Mouse (Mus musculus): Measurements from ENCODE around the gene Cuta. TPM values are rescaled to one million over a fixed set of nuclear protein-coding genes. Genes with fewer than 3 reads are reported as not detected.

Gene Cuta
- polyA plus RNA-seq, 1 experiment from 2014 or later = 172 TPM

- WGBS = 22% methylated on average over 16 of the region's 16 CpGs
- H3K36me3 ChIP-seq (ENCODE audit: poor library complexity, severe bottlenecking) = no peaks in the 10 kb centered on the region
- peaks cover 15% of the 10 kb centered on the region for H3K27me3 ChIP-seq
- H3K4me1 ChIP-seq = peaks cover 26% of the 10 kb centered on the region
- no peak overlapping the region for H3K4me3 ChIP-seq
- no peaks in the 10 kb centered on the region for H3K9me3 ChIP-seq (replicated peaks)
- peak; percentile 45 for ATAC-seq
- H3K4me2 ChIP-seq = peak overlapping the region; percentile 34
- H3K9ac ChIP-seq = peak overlapping the region; percentile 46; the same call in 1 of the 2 replicates
- peak overlapping the region; percentile 75 for H3K27ac ChIP-seq
Measured at GRCm38 (mm10) chr17:26892635-26893375, 46.6 kb downstream of the Cuta start.

GRCm38 (mm10) chr17:26887926-26888325 lies 51.4 kb downstream of the Cuta start:
- H3K9me3 ChIP-seq (replicated peaks) = no peaks in the 10 kb centered on the region
- no peak overlapping the region for H3K4me3 ChIP-seq
- no peaks in the 10 kb centered on the region for H3K36me3 ChIP-seq (ENCODE audit: poor library complexity, severe bottlenecking)
- no peak overlapping the region for H3K27ac ChIP-seq
- no peak overlapping the region for H3K9ac ChIP-seq
- no peak for ATAC-seq
- H3K27me3 ChIP-seq = peaks cover 18% of the 10 kb centered on the region
- H3K4me1 ChIP-seq = peaks cover 26% of the 10 kb centered on the region
- WGBS = 29% methylated on average over 3 of the region's 3 CpGs
- no peak overlapping the region for H3K4me2 ChIP-seq

GRCm38 (mm10) chr17:26886047-26886749 lies 53.2 kb downstream of the Cuta start:
- 9% methylated on average over 30 of the region's 30 CpGs for WGBS
- Histone ChIP-seq H3K9ac (peak overlapping the region; percentile 12; the same call in 1 of the 2 replicates), H3K4me3 (peak overlapping the region; percentile 36)

GRCm38 (mm10) chr17:26884995-26885926 lies 54.1 kb downstream of the Cuta start:
- peaks cover 15% of the 10 kb centered on the region for H3K27me3 ChIP-seq
- H3K27ac ChIP-seq = no peak overlapping the region
- peak overlapping the region; percentile 60 for H3K4me2 ChIP-seq
- H3K9ac ChIP-seq = peak overlapping the region; percentile 47
- H3K9me3 ChIP-seq (replicated peaks) = no peaks in the 10 kb centered on the region
- peak; percentile 48; the same call in 1 of the 2 replicates for ATAC-seq
- WGBS = 24% methylated on average over 25 of the region's 25 CpGs
- H3K4me3 ChIP-seq = peak overlapping the region; percentile 36
- no peaks in the 10 kb centered on the region for H3K36me3 ChIP-seq (ENCODE audit: poor library complexity, severe bottlenecking)
- H3K4me1 ChIP-seq = peaks cover 18% of the 10 kb centered on the region

More at GRCm38 (mm10) chr17:26886047-26886749, 53.2 kb downstream of the Cuta start:
- H3K27me3 ChIP-seq = peaks cover 18% of the 10 kb centered on the region
- peak; percentile 94 for ATAC-seq
- H3K36me3 ChIP-seq (ENCODE audit: poor library complexity, severe bottlenecking) = no peaks in the 10 kb centered on the region
- H3K27ac ChIP-seq = no peak overlapping the region
- H3K4me2 ChIP-seq = peak overlapping the region; percentile 60
- H3K4me1 ChIP-seq = peaks cover 18% of the 10 kb centered on the region
- H3K9me3 ChIP-seq (replicated peaks) = no peaks in the 10 kb centered on the region

Small RNAs within 50 kb of the gene (microRNA-seq; reads per million reads assigned to microRNA genes)
- gene Gm27775 (not detected), gene Mir3083 (not detected), gene Mir6968 (2.1 reads per million)

Other genes starting within 250 kb of the Cuta start
- gene Crebrf, start 223.9 kb downstream of the Cuta start, polyA plus RNA-seq (2015; fragmentation: Nextera tagmentation; extraction: Ambion mirVana) = 11.1 and 13.8 TPM in 2 replicates
- gene Bnip1, start 158.5 kb downstream of the Cuta start, polyA plus RNA-seq (2015; fragmentation: Nextera tagmentation; extraction: Ambion mirVana) = 50.6 and 59.0 TPM in 2 replicates
- gene Nkx2-5, start 94.6 kb downstream of the Cuta start, polyA plus RNA-seq (2015; fragmentation: Nextera tagmentation; extraction: Ambion mirVana) = 0.53 TPM in 1 of 2 replicates, not detected in the other
- gene Kifc5b, start 22.5 kb downstream of the Cuta start, polyA plus RNA-seq (2015; fragmentation: Nextera tagmentation; extraction: Ambion mirVana) = 8.9 and 9.2 TPM in 2 replicates
- 8.8 and 9.5 TPM in 2 replicates for gene Phf1, start 6.5 kb downstream of the Cuta start, polyA plus RNA-seq (2015; fragmentation: Nextera tagmentation; extraction: Ambion mirVana)
- 5.9 TPM in 2 replicates for gene Syngap1, start 1.7 kb upstream of the Cuta start, polyA plus RNA-seq (2015; fragmentation: Nextera tagmentation; extraction: Ambion mirVana)
- gene Zbtb9, start 33.6 kb upstream of the Cuta start, polyA plus RNA-seq (2015; fragmentation: Nextera tagmentation; extraction: Ambion mirVana) = 17.4 and 17.7 TPM in 2 replicates
- 1.9 and 2.6 TPM in 2 replicates for gene Bak1, start 89.4 kb upstream of the Cuta start, polyA plus RNA-seq (2015; fragmentation: Nextera tagmentation; extraction: Ambion mirVana)
- gene Itpr3, start 117.7 kb upstream of the Cuta start, polyA plus RNA-seq (2015; fragmentation: Nextera tagmentation; extraction: Ambion mirVana) = 0.41 and 0.52 TPM in 2 replicates
- gene Uqcc2, start 194.3 kb upstream of the Cuta start, polyA plus RNA-seq (2015; fragmentation: Nextera tagmentation; extraction: Ambion mirVana) = 310 and 318 TPM in 2 replicates
- gene Ip6k3, start 228.2 kb upstream of the Cuta start, polyA plus RNA-seq (2015; fragmentation: Nextera tagmentation; extraction: Ambion mirVana) = 0.21 and 0.35 TPM in 2 replicates